Mouse (Mus musculus) embryonic facial prominence, embryonic 15.5 days (tissue): Measurements from ENCODE around the gene Basp1. TPM values are rescaled to one million over a fixed set of nuclear protein-coding genes. Genes with fewer than 3 reads are reported as not detected.
A peak's percentile ranks its signal among the peaks of the same experiment; 100 is the strongest.

Experiments
- ATAC-seq: fragments of 200-750 bp; cut with Nextera tagmentation; 2 replicates; pipeline ENCODE4 v1.8.0; 2017; ENCODE audit warnings: low read depth, moderate TSS enrichment; ENCODE audit not compliant: insufficient number of reproducible peaks, low FRiP score, low TSS enrichment
- H3K27ac ChIP-seq: fragments of 300-500 bp; sonication (generic); replicated peaks from 2 replicates; pipeline ENCODE4 v1.5.1; 2015; ENCODE audit warnings: mild to moderate bottlenecking, inconsistent platforms
- H3K27me3 ChIP-seq: fragments of 300-500 bp; sonication (generic); 2 replicates; pipeline ENCODE4 v1.6.1; 2015; ENCODE audit warnings: inconsistent platforms
- H3K36me3 ChIP-seq: fragments of 300-500 bp; sonication (generic); 2 replicates; pipeline ENCODE4 v1.6.1; 2015; ENCODE audit warnings: mild to moderate bottlenecking, inconsistent platforms
- H3K4me1 ChIP-seq: fragments of 300-500 bp; sonication (generic); 2 replicates; pipeline ENCODE4 v1.6.1; 2015; ENCODE audit warnings: inconsistent platforms
- H3K4me2 ChIP-seq: fragments of 300-500 bp; sonication (generic); replicated peaks from 2 replicates; pipeline ENCODE4 v1.6.1; 2015; ENCODE audit warnings: mild to moderate bottlenecking, inconsistent platforms
- H3K4me3 ChIP-seq: fragments of 300-500 bp; sonication (generic); replicated peaks from 2 replicates; pipeline ENCODE4 v1.5.1; 2015; ENCODE audit warnings: mild to moderate bottlenecking, inconsistent platforms
- H3K9ac ChIP-seq: fragments of 300-500 bp; sonication (generic); 2 replicates; pipeline ENCODE4 v1.6.1; 2015; ENCODE audit warnings: inconsistent platforms
- H3K9me3 ChIP-seq: fragments of 300-500 bp; sonication (generic); replicated peaks from 2 replicates; pipeline ENCODE4 v1.6.1; 2016; ENCODE audit warnings: inconsistent platforms
- WGBS: fragments of 180-500 bp; shearing (Covaris S2); methylation state at CpG from one replicate; pipeline ENCODE4 v1.1.7; 2015; 5-methylcytosine and 5-hydroxymethylcytosine counted together
- polyA plus RNA-seq: library from polyadenylated mRNA; unstranded; fragments of >200 nt; fragmentation: Nextera tagmentation; extraction: Ambion mirVana; gene quantifications from 2 replicates; pipeline ENCODE4 v1.2.1, GENCODE M21; 2015

Basp1 gene
- polyA plus RNA-seq, 1 experiment from 2014 or later = 56.8 TPM

DNA sequence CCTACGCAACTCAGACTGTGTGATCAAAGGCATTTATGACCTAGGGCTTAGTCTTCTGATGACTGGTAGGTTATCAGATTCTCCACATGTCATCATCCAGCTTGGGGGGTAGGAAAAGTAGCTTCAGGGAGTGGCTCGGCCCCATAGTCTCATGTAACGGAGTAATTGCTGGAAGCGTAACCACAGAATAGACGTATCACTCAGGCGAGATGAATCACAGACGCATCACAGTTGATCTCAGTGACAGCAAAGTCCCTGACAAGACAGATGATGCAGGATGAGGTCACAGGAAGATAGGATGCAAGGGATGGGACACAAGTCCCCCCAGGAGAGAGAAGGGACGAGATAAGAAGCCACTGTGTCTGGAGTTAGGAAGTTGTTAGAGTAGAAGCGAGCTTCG is 30.6 kb upstream of the Basp1 start:
- H3K4me2 ChIP-seq = no peak overlapping the region
- H3K9me3 ChIP-seq = no peaks in the 10 kb centered on the region
- no peak overlapping the region for H3K27ac ChIP-seq
- no peak overlapping the region for H3K4me3 ChIP-seq
- H3K4me1 ChIP-seq = peaks cover 10% of the 10 kb centered on the region; the same call in 1 of the 2 replicates
- ATAC-seq = no peak
- H3K27me3 ChIP-seq = no peaks in the 10 kb centered on the region
- H3K9ac ChIP-seq = no peak overlapping the region
- WGBS = 67% methylated on average over 10 of the region's 10 CpGs
- H3K36me3 ChIP-seq = no peaks in the 10 kb centered on the region

DNA sequence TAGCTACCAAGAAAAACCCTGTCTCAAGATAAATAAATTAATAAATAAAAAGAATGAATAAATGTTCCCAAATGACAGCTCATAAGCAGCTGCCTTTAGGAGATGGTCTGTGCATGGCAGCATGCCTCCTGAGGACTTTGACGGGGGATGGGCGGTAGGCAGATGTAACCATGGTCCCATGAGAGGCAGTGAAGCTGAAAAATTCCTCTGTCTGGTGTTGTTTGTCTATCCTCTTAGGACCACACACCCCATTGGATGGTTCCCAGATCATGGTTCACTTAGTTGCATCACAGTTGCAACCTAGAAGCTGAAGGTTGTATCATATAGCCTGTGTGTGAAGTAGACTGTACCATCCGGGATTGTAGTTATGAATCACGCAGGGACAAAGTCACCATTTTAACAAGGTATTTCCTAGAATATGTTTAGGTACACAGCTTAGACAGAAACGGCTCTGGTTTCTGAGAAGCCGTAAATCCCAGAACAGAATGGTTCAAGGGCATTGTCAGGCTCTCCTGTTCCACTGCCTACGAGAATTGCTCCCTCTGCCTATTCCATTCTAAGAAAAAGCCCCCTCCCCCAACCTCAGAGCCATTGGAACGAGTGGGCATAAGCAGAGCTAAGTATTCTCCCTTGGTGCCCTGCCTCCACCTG is 29.7 kb upstream of the Basp1 start:
- no peaks in the 10 kb centered on the region for H3K27me3 ChIP-seq
- 80% methylated on average over 8 of the region's 8 CpGs for WGBS

DNA sequence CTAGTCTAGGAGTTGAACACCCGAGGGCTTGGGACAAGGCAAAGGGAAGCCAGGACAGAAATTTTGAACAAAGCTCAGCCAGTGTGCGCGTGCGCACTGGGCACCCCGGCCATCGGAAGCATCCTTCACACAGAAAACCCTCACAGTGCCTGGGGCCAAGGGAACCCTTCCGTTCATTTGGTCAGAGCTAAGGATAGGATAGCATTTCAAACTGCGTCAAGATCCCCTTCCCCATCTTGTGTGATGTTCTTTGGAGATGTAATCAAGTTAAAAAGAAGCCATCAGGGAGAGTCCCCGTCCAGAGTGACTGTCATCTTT is 28.3 kb upstream of the Basp1 start:
- Histone ChIP-seq H3K4me1 (peaks cover 10% of the 10 kb centered on the region; the same call in 1 of the 2 replicates), H3K36me3 (no peaks in the 10 kb centered on the region), H3K4me3 (no peak overlapping the region), H3K27ac (no peak overlapping the region), H3K9me3 (no peaks in the 10 kb centered on the region), H3K9ac (no peak overlapping the region), H3K4me2 (no peak overlapping the region), H3K27me3 (no peaks in the 10 kb centered on the region)
- 59% methylated on average over 9 of the region's 9 CpGs for WGBS
- ATAC-seq = no peak

More for the DNA sequence above, 29.7 kb upstream of the Basp1 start:
- Histone ChIP-seq H3K36me3 (no peaks in the 10 kb centered on the region), H3K27ac (no peak overlapping the region), H3K9ac (no peak overlapping the region), H3K4me2 (no peak overlapping the region), H3K9me3 (no peaks in the 10 kb centered on the region), H3K4me3 (no peak overlapping the region), H3K4me1 (peaks cover 10% of the 10 kb centered on the region; the same call in 1 of the 2 replicates)
- no peak for ATAC-seq

DNA sequence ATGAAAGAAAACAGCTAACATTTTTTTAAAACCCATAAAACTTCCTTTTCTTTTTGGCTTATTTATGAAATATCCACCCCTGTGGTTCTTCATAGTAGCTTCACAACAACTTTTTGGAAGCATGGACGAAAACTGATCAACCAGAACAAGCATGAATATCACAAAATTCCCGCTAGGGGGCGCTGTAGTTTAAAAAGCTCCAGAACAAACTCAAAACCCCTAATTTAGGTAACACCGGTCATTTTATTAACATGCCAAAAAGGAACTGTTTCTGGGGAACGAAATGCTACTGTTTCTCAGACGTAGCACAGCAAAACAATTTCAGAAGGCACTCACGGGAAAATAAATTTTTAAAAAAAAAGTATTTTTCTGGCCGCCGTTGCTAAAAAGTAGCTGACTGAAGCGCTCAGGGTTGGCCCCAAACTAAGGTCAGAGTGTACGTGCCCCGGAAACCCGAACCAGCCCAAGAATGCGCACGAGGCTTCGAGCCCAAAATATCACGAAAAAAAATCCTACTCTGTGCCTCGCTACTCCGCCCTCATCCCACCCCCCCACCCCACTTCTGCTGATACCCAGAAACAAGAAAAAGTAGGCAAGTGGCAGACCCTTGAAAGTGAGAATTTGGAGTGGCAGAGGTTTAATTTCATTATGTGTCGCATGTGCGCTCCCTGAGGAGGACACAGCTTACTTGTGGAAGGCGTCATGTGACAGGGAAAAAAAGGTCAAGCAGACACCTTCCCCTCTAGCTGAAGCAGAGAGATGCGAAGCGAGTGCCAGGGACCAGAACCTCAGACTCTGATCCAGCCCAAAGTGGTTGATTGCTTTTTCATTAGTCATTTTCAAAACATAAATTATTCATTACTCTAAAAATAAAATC is 27.7 kb upstream of the Basp1 start:
- Histone ChIP-seq H3K27me3 (no peaks in the 10 kb centered on the region), H3K36me3 (no peaks in the 10 kb centered on the region), H3K9me3 (no peaks in the 10 kb centered on the region), H3K4me1 (peaks cover 10% of the 10 kb centered on the region; the same call in 1 of the 2 replicates), H3K4me2 (peak overlapping the region; percentile 52), H3K4me3 (peak overlapping the region; percentile 28), H3K9ac (no peak overlapping the region), H3K27ac (no peak overlapping the region)
- ATAC-seq = no peak
- 10% methylated on average over 24 of the region's 24 CpGs for WGBS

DNA sequence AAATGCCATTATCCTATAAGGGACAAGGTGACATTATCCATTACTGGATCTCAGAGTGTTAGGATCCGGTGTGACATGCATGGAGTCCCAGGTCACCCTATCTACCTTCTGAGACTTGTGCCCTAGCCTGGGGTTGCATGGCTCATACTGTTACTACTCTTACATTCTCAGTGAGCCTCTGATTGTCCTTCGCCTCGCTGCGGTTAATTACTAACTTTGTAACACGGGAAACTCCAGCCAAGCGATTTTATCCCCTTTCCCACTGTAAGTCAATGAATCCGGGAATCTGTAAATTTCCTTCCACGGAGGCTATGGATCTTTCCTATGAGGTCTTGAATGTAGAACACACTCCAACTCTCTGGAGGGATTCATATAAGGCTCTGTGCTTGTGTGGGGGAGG is 26.8 kb upstream of the Basp1 start:
- Histone ChIP-seq H3K4me2 (no peak overlapping the region), H3K4me1 (peaks cover 2% of the 10 kb centered on the region; the same call in 1 of the 2 replicates), H3K27ac (no peak overlapping the region), H3K27me3 (no peaks in the 10 kb centered on the region), H3K9ac (no peak overlapping the region), H3K9me3 (no peaks in the 10 kb centered on the region), H3K36me3 (no peaks in the 10 kb centered on the region), H3K4me3 (no peak overlapping the region)
- 82% methylated on average over 8 of the region's 8 CpGs for WGBS
- ATAC-seq = no peak

DNA sequence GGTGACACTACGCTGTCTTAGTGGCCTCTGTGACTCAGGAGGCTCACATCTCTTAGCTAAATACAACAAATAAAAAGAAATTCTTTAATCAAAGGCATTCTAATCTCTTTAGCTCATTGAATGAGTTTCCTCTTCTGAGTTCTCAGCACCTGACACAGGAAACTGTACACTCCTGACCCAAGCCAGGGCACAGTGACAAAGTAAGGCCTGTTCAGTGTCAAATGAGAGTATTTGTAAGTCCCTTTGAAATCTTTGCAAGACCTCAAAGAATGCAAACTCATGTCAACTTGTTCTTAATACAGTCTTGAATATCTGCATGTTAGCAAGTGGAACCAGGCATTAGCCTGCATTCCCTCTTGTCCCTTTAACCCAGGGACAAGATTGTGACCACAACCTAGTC is 18.8 kb upstream of the Basp1 start:
- ATAC-seq = no peak
- Histone ChIP-seq H3K27me3 (no peaks in the 10 kb centered on the region), H3K27ac (no peak overlapping the region), H3K4me1 (no peaks in the 10 kb centered on the region), H3K4me2 (no peak overlapping the region), H3K9ac (no peak overlapping the region), H3K9me3 (no peaks in the 10 kb centered on the region), H3K4me3 (no peak overlapping the region), H3K36me3 (no peaks in the 10 kb centered on the region)
- WGBS = 82% methylated on average over 1 of the region's 1 CpGs

DNA sequence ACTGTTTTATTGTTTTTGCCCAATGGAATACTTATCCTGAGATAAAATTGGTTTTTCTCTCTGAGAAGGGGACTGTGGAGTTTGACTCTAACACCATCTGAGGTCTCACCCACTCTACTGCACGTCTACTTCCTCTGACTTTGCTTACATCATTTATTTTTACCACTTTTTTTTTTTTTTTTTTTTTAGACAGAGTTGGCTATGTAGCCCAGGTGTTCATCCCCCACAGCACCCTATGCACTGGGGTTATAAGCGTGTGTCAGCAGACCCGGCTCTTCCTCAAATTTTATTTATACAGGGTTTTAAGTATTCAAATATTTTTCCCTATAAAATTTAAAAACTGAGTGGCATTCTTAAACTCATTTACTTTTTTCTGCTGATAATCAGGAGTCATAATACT is 16.6 kb upstream of the Basp1 start:
- no peaks in the 10 kb centered on the region for H3K9me3 ChIP-seq
- no peak overlapping the region for H3K9ac ChIP-seq
- H3K4me1 ChIP-seq = no peaks in the 10 kb centered on the region
- H3K27ac ChIP-seq = no peak overlapping the region
- no peak for ATAC-seq
- H3K4me3 ChIP-seq = no peak overlapping the region
- H3K27me3 ChIP-seq = no peaks in the 10 kb centered on the region
- WGBS = 73% methylated on average over 3 of the region's 3 CpGs
- no peak overlapping the region for H3K4me2 ChIP-seq
- no peaks in the 10 kb centered on the region for H3K36me3 ChIP-seq

DNA sequence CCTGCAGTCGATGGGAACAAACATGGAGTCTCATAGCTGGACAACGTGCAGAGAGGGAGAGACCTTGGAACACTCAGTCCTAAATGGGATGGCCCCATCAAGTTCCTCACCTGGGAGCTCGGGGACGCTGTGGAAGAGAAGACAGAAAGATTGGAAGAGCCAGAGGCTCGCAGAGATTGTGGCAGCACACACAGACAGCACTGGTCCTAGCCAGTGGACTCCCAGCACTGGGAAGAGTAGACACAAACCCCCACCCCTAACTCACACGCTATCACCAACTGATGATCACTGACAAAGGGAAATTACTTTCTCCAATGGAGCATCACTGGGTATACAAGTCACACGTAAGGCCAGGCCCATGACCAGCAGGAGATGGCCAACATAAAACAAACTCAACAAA is 15.4 kb upstream of the Basp1 start:
- H3K9ac ChIP-seq = no peak overlapping the region

DNA sequence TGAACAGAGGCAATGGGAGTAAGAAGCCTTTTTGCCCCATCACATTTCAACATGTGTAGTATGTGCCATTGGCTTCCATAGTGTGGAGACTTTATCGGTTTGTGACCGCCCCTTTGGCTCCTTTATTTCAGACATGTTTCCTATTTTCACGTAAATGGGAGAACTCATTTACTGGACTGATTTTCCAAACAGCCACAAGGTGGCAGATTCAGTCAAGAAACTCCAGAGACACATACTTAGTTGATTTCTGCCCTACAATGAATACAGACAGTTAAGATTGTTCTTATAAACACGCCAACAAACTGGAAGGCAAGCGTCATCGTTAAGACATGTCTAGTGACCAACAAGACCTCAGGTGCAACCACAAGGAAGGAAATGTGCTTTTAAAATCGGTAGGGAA is 15.0 kb upstream of the Basp1 start:
- H3K9me3 ChIP-seq = no peaks in the 10 kb centered on the region
- H3K4me1 ChIP-seq = no peaks in the 10 kb centered on the region
- H3K27ac ChIP-seq = no peak overlapping the region
- H3K36me3 ChIP-seq = no peaks in the 10 kb centered on the region
- ATAC-seq = no peak
- H3K9ac ChIP-seq = no peak overlapping the region
- H3K4me2 ChIP-seq = no peak overlapping the region
- WGBS = 29% methylated on average over 7 of the region's 7 CpGs
- H3K4me3 ChIP-seq = no peak overlapping the region
- H3K27me3 ChIP-seq = no peaks in the 10 kb centered on the region

More for the DNA sequence above, 15.4 kb upstream of the Basp1 start:
- H3K36me3 ChIP-seq = no peaks in the 10 kb centered on the region
- no peaks in the 10 kb centered on the region for H3K27me3 ChIP-seq
- no peaks in the 10 kb centered on the region for H3K4me1 ChIP-seq
- H3K4me3 ChIP-seq = no peak overlapping the region
- H3K9me3 ChIP-seq = no peaks in the 10 kb centered on the region
- H3K27ac ChIP-seq = no peak overlapping the region
- H3K4me2 ChIP-seq = no peak overlapping the region
- 67% methylated on average over 7 of the region's 7 CpGs for WGBS
- ATAC-seq = no peak

DNA sequence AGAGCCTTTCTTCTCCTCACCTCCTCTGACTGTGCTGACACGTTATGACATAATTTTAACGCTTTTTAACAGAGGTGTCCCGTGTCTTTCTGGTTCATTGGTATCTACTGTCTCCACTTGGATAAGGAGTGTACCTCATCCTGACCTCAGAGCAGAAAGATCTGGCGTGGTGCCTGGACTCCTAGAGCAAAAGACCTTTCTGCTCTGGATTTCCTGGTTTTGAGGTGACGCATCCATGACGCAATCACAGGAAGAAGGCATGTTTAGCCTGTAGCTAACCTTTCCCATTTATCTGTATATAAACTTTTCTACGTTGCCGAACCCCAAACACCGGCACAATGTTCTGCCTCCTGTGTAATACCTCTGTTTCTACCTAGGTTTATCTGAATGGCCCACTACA is 6.7 kb upstream of the Basp1 start:
- H3K4me3 ChIP-seq = no peak overlapping the region
- no peaks in the 10 kb centered on the region for H3K27me3 ChIP-seq
- H3K9me3 ChIP-seq = no peaks in the 10 kb centered on the region
- H3K4me1 ChIP-seq = peaks cover 11% of the 10 kb centered on the region; the same call in 1 of the 2 replicates
- no peaks in the 10 kb centered on the region for H3K36me3 ChIP-seq
- 79% methylated on average over 9 of the region's 9 CpGs for WGBS
- no peak for ATAC-seq
- no peak overlapping the region for H3K27ac ChIP-seq
- no peak overlapping the region for H3K4me2 ChIP-seq
- H3K9ac ChIP-seq = no peak overlapping the region

DNA sequence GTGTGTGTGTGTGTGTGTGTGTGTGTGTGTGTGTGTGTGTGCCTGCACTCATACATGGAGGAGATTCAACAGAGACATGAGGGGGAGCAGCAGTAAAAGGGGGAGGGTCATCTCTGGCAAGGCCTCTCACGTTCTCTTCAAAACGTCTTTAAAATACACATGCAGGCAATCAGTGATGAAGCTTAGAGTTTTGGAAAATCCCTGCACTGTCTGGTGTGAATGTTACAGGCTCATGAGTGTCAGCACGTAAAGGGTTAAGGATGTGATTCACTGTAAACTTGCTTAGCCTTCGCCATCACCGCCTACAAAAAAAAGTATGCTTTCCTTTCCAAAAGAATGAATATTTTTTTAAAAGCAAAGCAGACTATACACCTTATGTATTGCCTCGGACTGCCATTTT is 2.8 kb upstream of the Basp1 start:
- 46% methylated on average over 6 of the region's 6 CpGs for WGBS

More for the DNA sequence above, 2.8 kb upstream of the Basp1 start:
- H3K27ac ChIP-seq = no peak overlapping the region
- H3K27me3 ChIP-seq = no peaks in the 10 kb centered on the region
- H3K36me3 ChIP-seq = no peaks in the 10 kb centered on the region
- peaks cover 18% of the 10 kb centered on the region for H3K4me1 ChIP-seq
- H3K4me3 ChIP-seq = no peak overlapping the region
- ATAC-seq = no peak
- H3K9ac ChIP-seq = no peak overlapping the region
- no peak overlapping the region for H3K4me2 ChIP-seq
- H3K9me3 ChIP-seq = no peaks in the 10 kb centered on the region
